Mouse (Mus musculus) hindbrain, embryonic 12.5 days (tissue): ENCODE data around the gene Nfkbie. TPM values are rescaled to one million over a fixed set of nuclear protein-coding genes. Genes with fewer than 3 reads are reported as not detected.

Source experiments
- ATAC-seq: fragments of 200-750 bp; cut with Nextera tagmentation; 2 replicates; pipeline ENCODE4 v1.8.0; 2017; ENCODE audit warnings: moderate TSS enrichment; ENCODE audit not compliant: low FRiP score
- H3K27ac ChIP-seq: fragments of 300-500 bp; sonication (generic); 2 replicates; pipeline ENCODE4 v1.5.1; 2016; ENCODE audit warnings: mild to moderate bottlenecking
- H3K27me3 ChIP-seq: fragments of 300-500 bp; sonication (generic); 2 replicates; pipeline ENCODE4 v1.6.1; 2016; ENCODE audit warnings: mild to moderate bottlenecking
- H3K36me3 ChIP-seq: fragments of 300-500 bp; sonication (generic); 2 replicates; pipeline ENCODE4 v1.6.1; 2016; ENCODE audit warnings: mild to moderate bottlenecking
- H3K4me1 ChIP-seq: fragments of 300-500 bp; sonication (generic); 2 replicates; pipeline ENCODE4 v1.6.1; 2016
- H3K4me2 ChIP-seq: fragments of 300-500 bp; sonication (generic); replicated peaks from 2 replicates; pipeline ENCODE4 v1.6.1; 2016; ENCODE audit warnings: mild to moderate bottlenecking
- H3K4me3 ChIP-seq: fragments of 300-500 bp; sonication (generic); 2 replicates; pipeline ENCODE4 v1.5.1; 2016; ENCODE audit warnings: mild to moderate bottlenecking
- H3K9ac ChIP-seq: fragments of 300-500 bp; sonication (generic); 2 replicates; pipeline ENCODE4 v1.6.1; 2016; ENCODE audit warnings: mild to moderate bottlenecking, moderate library complexity
- H3K9me3 ChIP-seq: fragments of 300-500 bp; sonication (generic); replicated peaks from 2 replicates; pipeline ENCODE4 v1.6.1; 2016; ENCODE audit warnings: mild to moderate bottlenecking
- WGBS: fragments of 180-500 bp; shearing (Covaris S2); methylation state at CpG from one replicate; pipeline ENCODE4 v1.1.7; 2016; 5-methylcytosine and 5-hydroxymethylcytosine counted together
- polyA plus RNA-seq: library from polyadenylated mRNA; unstranded; fragments of >200 nt; fragmentation: Nextera tagmentation; extraction: Ambion mirVana; gene quantifications from 2 replicates; pipeline ENCODE4 v1.2.1, GENCODE M21; 2016

The Nfkbie gene
- polyA plus RNA-seq, 1 experiment from 2014 or later = 7.7 TPM

- peak; percentile 18 for ATAC-seq
- peaks cover 20% of the 10 kb centered on the region for H3K36me3 ChIP-seq
- peaks cover 84% of the 10 kb centered on the region for H3K27me3 ChIP-seq
- H3K4me2 ChIP-seq = peak overlapping the region; percentile 47
- no peak overlapping the region for H3K27ac ChIP-seq
- peak overlapping the region; percentile 18; the same call in 1 of the 2 replicates for H3K4me3 ChIP-seq
- H3K9me3 ChIP-seq = no peaks in the 10 kb centered on the region
- H3K4me1 ChIP-seq = peaks cover 46% of the 10 kb centered on the region
- H3K9ac ChIP-seq = 0 out of 2 replicates have a peak overlapping the region, but pooled peaks have one; percentile 38
- 5% methylated on average over 24 of the region's 24 CpGs for WGBS
Observed at GRCm38 (mm10) chr17:45544001-45544872, 11.3 kb upstream of the Nfkbie start.

DNA sequence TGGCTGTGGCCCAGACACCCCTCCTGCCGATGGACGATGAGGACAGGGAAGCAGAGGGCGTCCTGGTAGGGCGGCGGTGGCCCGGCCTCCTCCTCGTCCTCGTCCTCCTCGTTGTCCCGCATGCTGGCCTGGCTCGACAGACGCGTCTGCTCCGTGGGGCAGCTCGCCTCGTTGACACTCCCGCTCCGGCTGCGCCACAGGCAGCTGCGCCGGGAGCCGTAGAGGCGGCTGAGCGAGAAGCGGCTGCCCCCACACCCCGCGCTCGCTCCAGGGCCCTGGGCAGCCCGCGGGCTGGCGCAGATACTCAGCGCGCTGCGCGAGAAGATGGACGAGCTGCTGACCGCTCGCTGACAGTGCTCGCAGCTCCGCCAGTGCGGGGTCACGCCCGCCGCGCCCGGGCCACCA lies 10.6 kb upstream of the Nfkbie start:
- ATAC-seq = no peak
- 2% methylated on average over 44 of the region's 46 CpGs for WGBS
- H3K4me2 ChIP-seq = peak overlapping the region; percentile 47
- no peaks in the 10 kb centered on the region for H3K9me3 ChIP-seq
- peaks cover 48% of the 10 kb centered on the region for H3K4me1 ChIP-seq
- H3K27me3 ChIP-seq = peaks cover 78% of the 10 kb centered on the region
- H3K36me3 ChIP-seq = peaks cover 20% of the 10 kb centered on the region
- H3K27ac ChIP-seq = no peak overlapping the region
- peak overlapping the region; percentile 18 for H3K4me3 ChIP-seq
- 0 out of 2 replicates have a peak overlapping the region, but pooled peaks have one; percentile 38 for H3K9ac ChIP-seq

DNA sequence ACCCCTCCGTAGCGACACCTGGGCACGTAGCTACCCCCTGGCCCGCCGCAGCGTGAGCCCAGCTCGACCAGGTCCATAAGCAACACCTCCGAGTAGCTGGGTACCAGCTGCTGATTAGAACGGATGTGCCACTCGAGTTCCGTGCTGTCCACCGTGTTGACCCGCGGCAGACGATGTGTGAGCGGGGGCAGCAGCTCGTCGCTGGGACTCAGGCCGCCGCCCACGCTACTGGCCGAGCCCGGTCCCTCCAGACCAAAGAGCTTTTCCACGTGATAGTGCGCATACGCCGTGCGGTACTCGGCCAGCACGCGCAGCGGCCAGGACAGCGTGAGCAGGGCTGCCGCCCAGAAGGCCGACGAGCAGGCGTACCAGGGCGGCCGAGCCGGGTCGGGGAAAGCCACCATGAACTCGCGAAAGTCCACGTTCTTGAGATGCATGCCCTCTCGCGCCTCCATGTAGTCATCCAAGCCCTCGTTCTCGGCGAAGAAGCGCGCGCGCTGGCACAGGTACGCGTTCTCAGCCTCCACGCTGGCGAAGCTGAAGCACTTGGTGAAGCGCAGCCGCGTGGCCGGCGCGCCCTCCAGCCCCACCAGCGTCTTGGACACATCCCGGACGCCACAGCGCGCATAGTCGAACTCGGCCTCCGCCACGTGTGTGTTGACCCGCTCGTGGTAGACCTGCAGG lies 10.1 kb upstream of the Nfkbie start:
- H3K4me1 ChIP-seq = peaks cover 54% of the 10 kb centered on the region
- H3K36me3 ChIP-seq = peaks cover 20% of the 10 kb centered on the region
- peaks cover 73% of the 10 kb centered on the region for H3K27me3 ChIP-seq
- 0 out of 2 replicates have a peak overlapping the region, but pooled peaks have one; percentile 38 for H3K9ac ChIP-seq
- no peak for ATAC-seq
- no peak overlapping the region for H3K27ac ChIP-seq
- no peaks in the 10 kb centered on the region for H3K9me3 ChIP-seq
- 5% methylated on average over 74 of the region's 74 CpGs for WGBS
- peak overlapping the region; percentile 47 for H3K4me2 ChIP-seq
- H3K4me3 ChIP-seq = peak overlapping the region; percentile 18

DNA sequence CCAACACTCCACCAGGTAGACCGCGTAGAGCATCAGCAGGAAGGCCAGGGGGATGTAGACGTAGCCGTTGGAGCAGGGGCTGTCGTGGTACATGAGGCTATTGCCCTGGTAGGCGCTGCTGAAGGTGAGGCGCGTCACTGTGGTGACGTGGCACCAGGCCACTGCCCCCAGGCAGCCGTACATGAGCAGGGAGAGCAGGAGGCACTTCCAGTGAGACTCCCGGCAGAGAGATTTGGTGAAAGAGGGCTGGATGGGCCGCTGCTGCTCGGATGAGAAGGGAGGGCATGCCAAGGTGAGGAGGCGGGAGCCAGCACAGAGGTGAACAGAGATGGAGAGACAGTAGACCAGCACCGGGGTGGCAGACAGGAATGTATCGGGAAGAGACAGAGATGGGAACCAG lies 8.6 kb upstream of the Nfkbie start:
- 62% methylated on average over 16 of the region's 16 CpGs for WGBS
- H3K9ac ChIP-seq = no peak overlapping the region
- H3K27ac ChIP-seq = no peak overlapping the region
- no peak overlapping the region for H3K4me2 ChIP-seq
- no peaks in the 10 kb centered on the region for H3K9me3 ChIP-seq
- H3K36me3 ChIP-seq = peaks cover 20% of the 10 kb centered on the region
- no peak for ATAC-seq
- H3K4me1 ChIP-seq = peaks cover 61% of the 10 kb centered on the region
- H3K27me3 ChIP-seq = peaks cover 62% of the 10 kb centered on the region
- no peak overlapping the region for H3K4me3 ChIP-seq

- no peaks in the 10 kb centered on the region for H3K9me3 ChIP-seq
- H3K4me2 ChIP-seq = peak overlapping the region; percentile 71
- no peak overlapping the region for H3K9ac ChIP-seq
- peaks cover 62% of the 10 kb centered on the region for H3K4me1 ChIP-seq
- H3K36me3 ChIP-seq = peaks cover 20% of the 10 kb centered on the region
- H3K27ac ChIP-seq = no peak overlapping the region
- peaks cover 57% of the 10 kb centered on the region for H3K27me3 ChIP-seq
- no peak for ATAC-seq
- WGBS = 78% methylated on average over 5 of the region's 5 CpGs
- no peak overlapping the region for H3K4me3 ChIP-seq
Observed at GRCm38 (mm10) chr17:45547461-45548190, 7.9 kb upstream of the Nfkbie start.

DNA sequence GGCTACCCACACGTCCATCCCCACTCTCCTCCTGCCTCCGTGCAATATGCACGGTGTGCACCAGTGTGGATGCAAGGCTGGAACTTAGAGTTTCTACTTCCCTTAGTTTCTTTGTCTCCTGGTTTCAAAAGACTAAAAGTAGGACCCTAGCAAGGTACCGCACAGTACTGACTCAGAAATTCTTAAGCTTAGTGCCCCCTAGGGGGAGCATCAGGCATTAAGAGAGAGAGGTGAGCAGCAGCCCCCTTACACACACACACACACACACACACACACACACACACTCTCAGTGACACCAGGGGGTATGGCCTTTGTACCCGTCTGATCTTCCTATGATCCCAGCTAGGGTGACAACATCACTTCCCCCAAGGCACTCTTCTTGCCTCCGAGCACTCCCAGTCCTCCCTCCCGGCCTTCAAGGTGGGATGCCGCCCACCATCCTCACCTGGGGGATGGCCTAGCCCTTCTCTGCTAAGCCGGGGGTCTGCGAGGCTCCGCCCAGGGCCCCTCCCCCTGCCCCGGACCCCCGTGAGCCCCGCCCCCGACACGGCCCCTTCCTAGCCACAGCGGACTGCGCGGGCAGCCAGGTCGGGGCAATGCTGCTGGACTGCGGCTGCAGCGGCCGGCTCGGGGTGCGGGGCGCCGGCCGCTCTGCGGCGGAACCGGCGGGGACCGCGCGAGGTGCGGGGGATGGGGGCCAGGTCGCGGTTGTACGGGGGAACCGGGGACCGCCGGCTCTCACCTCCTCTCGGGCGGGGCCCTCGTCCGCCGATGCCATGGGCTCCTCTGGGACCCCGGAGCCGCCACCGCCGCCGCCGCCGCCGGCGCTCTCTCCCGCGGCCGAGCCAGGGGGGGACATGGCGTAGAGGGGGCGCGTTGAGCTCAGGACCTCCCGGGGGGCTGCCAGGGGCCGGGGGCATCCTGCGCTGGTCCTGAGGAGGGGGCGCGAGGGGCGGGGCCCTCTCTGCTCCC lies 6.7 kb upstream of the Nfkbie start:
- H3K27ac ChIP-seq = peak overlapping the region; percentile 96
- ATAC-seq = peak; percentile 66
- 3% methylated on average over 58 of the region's 68 CpGs for WGBS
- H3K4me3 ChIP-seq = peak overlapping the region; percentile 94
- peaks cover 59% of the 10 kb centered on the region for H3K4me1 ChIP-seq
- peak overlapping the region; percentile 71 for H3K4me2 ChIP-seq
- peaks cover 45% of the 10 kb centered on the region for H3K27me3 ChIP-seq
- H3K9ac ChIP-seq = peak overlapping the region; percentile 97
- H3K36me3 ChIP-seq = peaks cover 20% of the 10 kb centered on the region
- no peaks in the 10 kb centered on the region for H3K9me3 ChIP-seq

- Histone ChIP-seq H3K4me1 (peaks cover 50% of the 10 kb centered on the region), H3K27me3 (peaks cover 41% of the 10 kb centered on the region)
- peak; percentile 34 for ATAC-seq
Observed at GRCm38 (mm10) chr17:45549617-45550181, 5.8 kb upstream of the Nfkbie start, which contains the start of gene Tmem151b. TSS of gene Tmem151b (minus strand) at chr17:45549677.

GRCm38 (mm10) chr17:45550253-45550652 lies 5.2 kb upstream of the Nfkbie start:
- H3K27ac ChIP-seq = no peak overlapping the region
- ATAC-seq = no peak
- H3K4me2 ChIP-seq = peak overlapping the region; percentile 71
- peak overlapping the region; percentile 97; the same call in 1 of the 2 replicates for H3K9ac ChIP-seq
- 0 out of 2 replicates have a peak overlapping the region, but pooled peaks have one; percentile 94 for H3K4me3 ChIP-seq
- peaks cover 35% of the 10 kb centered on the region for H3K27me3 ChIP-seq
- WGBS = 28% methylated on average over 5 of the region's 5 CpGs
- peaks cover 45% of the 10 kb centered on the region for H3K4me1 ChIP-seq
- H3K9me3 ChIP-seq = no peaks in the 10 kb centered on the region
- H3K36me3 ChIP-seq = peaks cover 11% of the 10 kb centered on the region

More at GRCm38 (mm10) chr17:45549617-45550181, 5.8 kb upstream of the Nfkbie start, which contains the start of gene Tmem151b:
- peak within 1 kb of the TSS; percentile 71 for H3K4me2 ChIP-seq
- peak within 1 kb of the TSS; percentile 96 for H3K27ac ChIP-seq
- H3K36me3 ChIP-seq = peaks cover 16% of the 10 kb centered on the region
- peak within 1 kb of the TSS; percentile 94 for H3K4me3 ChIP-seq
- no peaks in the 10 kb centered on the region for H3K9me3 ChIP-seq
- WGBS = 0% methylated on average over 12 of the region's 29 CpGs
- peak within 1 kb of the TSS; percentile 97 for H3K9ac ChIP-seq

GRCm38 (mm10) chr17:45551249-45551796 lies 4.2 kb upstream of the Nfkbie start:
- ATAC-seq = no peak
- no peak overlapping the region for H3K27ac ChIP-seq
- peaks cover 27% of the 10 kb centered on the region for H3K27me3 ChIP-seq
- H3K4me1 ChIP-seq = peaks cover 40% of the 10 kb centered on the region
- H3K4me3 ChIP-seq = no peak overlapping the region
- H3K9ac ChIP-seq = 0 out of 2 replicates have a peak overlapping the region, but pooled peaks have one; percentile 24
- no peaks in the 10 kb centered on the region for H3K9me3 ChIP-seq
- no peak overlapping the region for H3K4me2 ChIP-seq
- WGBS = 39% methylated on average over 7 of the region's 7 CpGs
- H3K36me3 ChIP-seq = peaks cover 7% of the 10 kb centered on the region; the same call in 1 of the 2 replicates

GRCm38 (mm10) chr17:45551816-45552451 lies 3.6 kb upstream of the Nfkbie start:
- 4% methylated on average over 8 of the region's 8 CpGs for WGBS
- no peak for ATAC-seq
- H3K4me2 ChIP-seq = no peak overlapping the region
- H3K27me3 ChIP-seq = peaks cover 25% of the 10 kb centered on the region
- 0 out of 2 replicates have a peak, but pooled peaks cover 1% of the 10 kb centered on the region for H3K36me3 ChIP-seq
- H3K27ac ChIP-seq = no peak overlapping the region
- H3K9me3 ChIP-seq = no peaks in the 10 kb centered on the region
- H3K4me3 ChIP-seq = no peak overlapping the region
- peaks cover 41% of the 10 kb centered on the region for H3K4me1 ChIP-seq
- H3K9ac ChIP-seq = no peak overlapping the region
